Mouse (Mus musculus) spleen, embryonic (tissue): ENCODE data around the gene Aff1.

Experiments
- CTCF ChIA-PET: fragments of 350-600 bp; sonication (Branson Sonifier 250); formaldehyde crosslinking; loops from one replicate; lab custom pipeline; 2022; lab: Charles Lee

The Aff1 gene

GRCm38 (mm10) chr5:103789619-103790116 is 97.5 kb downstream of the Aff1 start:
- CTCF ChIA-PET, result no interaction called here

DNA sequence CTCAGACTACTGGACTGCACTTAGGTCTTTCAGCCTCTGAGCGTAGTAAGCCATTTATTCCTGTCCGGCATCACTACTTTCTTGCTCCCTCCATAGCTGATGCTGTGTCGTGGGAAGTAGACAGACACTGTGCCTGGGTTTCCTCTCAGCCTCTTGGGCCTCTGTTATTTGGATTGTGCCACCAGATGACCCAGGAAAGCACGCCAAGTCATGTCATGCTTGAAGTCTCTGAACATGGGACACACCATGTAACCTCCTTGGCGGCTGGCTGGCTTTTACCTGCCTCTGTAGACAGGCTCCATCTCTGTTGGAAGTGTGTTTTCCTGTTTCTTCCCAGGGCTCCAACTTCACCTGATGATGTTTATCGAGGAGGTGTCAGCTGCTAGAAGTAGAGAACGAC is 99.6 kb downstream of the Aff1 start:
- CTCF ChIA-PET, result interaction anchor here (0.7 kb wide), 1 partner anchor 92 kb away, joined by 8 read pairs; no protein-coding TSS in a partner anchor

GRCm38 (mm10) chr5:103795121-103795520 is 102.9 kb downstream of the Aff1 start:
- CTCF ChIA-PET, result interaction anchor here (0.6 kb wide), 1 partner anchor 24 kb away, joined by 3 read pairs; no protein-coding TSS in a partner anchor

DNA sequence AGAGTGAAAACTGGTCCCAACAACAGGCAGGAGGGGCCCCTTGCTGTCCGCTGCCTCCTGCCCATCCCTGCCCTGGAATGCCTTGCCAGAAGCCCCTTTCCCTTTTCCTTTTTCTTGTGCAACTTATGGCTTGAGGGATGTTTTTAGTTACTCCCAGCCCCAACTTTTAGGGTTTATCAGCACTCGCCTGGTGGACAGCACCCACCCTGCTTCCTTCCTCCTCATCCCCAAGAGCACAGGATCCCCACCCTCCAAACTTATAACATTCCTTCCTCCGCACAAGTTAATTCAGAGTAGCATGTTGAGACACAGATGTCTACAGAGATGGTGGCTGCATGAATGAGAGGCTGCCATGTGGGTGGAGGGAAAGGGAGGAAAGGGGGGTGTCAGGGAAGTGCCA is 103.9 kb downstream of the Aff1 start:
- CTCF ChIA-PET, result no interaction called here

GRCm38 (mm10) chr5:103797774-103798173 is 105.6 kb downstream of the Aff1 start:
- CTCF ChIA-PET, result no interaction called here

DNA sequence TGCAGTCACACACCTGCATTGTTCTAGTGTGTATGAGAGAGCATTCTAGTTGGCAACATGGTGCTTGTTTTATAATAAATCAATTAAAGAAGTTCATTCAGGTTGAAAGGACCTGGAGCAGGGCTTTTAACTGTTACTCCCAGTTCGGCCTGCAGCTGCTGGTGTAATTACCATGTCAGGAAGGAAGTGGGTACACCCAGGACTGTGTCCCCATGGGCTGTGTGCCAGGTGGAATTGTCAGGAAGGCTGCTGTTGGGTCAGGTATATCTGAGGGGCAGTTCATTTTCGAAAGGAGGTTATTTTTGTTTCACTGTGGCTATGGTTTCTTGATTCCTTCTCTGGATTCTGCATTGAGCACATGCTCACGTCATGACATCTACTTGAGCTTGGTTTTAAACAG is 107.3 kb downstream of the Aff1 start:
- CTCF ChIA-PET, result no interaction called here

- CTCF ChIA-PET, result no interaction called here
Observed at GRCm38 (mm10) chr5:103800009-103800408, 107.8 kb downstream of the Aff1 start.

DNA sequence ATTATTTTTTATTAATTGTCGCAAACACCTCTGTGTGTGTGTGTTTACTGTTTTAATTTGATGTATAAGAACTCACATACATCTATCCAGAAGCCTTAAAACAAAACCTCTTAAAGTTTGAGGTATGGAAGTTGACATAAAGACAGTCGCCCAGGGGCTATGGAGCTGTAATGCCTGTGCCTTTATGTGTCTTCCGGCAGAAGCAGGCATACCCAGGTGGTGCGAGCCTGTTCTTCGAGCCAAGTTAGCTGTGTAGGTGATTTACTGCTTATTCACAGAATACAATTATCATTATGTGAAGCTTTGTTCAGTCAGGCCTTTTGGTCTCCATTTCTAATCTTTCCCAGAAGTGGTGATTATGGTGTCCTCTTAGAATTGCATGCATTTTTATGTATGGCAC is 111.2 kb downstream of the Aff1 start:
- CTCF ChIA-PET, result interaction anchor here (0.6 kb wide), 2 partner anchors 21 to 36 kb away, joined by 3 to 8 read pairs; no protein-coding TSS in a partner anchor

DNA sequence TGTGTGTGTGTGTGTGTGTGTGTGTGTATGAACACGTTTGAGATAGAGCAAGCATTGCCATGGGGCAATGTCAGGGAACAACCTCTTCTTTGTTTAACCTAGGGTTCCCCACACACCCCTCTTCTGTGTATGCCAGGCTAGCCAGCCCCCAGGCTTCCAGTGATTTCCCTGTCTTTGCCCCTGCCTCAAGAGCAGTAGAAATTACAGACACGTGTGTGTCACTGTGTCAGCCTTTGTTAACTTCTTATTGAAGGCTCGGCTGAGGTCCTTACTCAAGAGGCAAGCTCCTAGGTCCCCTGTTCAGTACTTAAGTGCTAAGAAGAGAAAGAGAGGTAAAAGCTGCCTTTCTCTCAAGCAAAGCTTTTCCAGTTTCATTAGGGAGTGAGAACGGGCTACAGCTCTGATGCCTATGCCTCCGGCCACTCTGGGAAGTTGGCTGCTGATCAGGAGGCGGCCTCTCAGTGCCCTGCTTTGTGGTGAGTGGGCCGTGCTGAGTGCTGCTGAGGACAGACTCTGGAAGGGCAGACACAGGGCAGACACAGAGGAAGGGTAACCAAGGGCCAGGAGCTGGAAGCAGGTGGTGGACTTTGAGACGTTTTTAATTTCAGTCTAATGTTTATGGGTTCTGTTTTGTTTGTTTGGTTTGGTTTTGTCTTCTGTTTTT is 111.9 kb downstream of the Aff1 start:
- CTCF ChIA-PET, result no interaction called here

DNA sequence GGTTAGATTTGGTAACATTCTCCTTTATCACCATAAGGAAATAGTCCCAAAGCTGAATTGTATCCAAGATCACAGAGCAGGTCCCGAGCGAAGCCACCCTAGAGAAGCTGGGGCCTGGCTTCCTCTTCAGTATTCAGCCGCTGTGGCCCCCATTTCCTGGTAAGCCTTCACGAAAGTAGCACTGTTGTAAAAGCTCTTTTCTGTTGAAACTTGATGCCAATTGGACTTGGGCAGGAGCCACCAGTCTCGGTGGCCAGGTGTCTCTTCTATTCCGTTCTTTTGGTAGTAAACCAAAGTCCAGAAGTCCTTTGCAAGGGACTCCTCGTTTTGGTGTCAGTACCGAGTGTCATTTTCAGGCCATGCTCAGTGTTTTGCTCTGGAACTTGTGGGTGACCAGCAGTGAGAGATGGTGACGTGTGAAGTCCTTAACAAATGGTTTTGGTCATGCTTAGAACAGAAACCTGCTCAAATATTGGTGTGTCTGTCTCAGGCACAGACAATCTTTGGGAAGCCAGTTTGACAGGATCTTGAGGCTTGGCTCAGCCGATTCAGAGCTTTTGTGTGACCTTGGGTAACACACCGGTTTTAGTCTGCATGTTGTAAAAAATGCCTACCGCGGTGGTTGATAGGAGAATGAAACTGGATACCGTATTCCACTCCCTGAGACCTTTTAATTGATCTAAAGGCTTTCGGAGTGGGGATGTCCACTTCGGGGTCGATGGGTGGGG is 114.8 kb downstream of the Aff1 start:
- CTCF ChIA-PET, result no interaction called here

GRCm38 (mm10) chr5:103807637-103808312 is 115.6 kb downstream of the Aff1 start:
- CTCF ChIA-PET, result no interaction called here

GRCm38 (mm10) chr5:103809674-103810330 is 117.6 kb downstream of the Aff1 start:
- CTCF ChIA-PET, result no interaction called here

GRCm38 (mm10) chr5:103813291-103813690 is 121.1 kb downstream of the Aff1 start:
- CTCF ChIA-PET, result no interaction called here

GRCm38 (mm10) chr5:103813997-103814542 is 121.9 kb downstream of the Aff1 start:
- CTCF ChIA-PET, result no interaction called here

GRCm38 (mm10) chr5:103814551-103815248 is 122.5 kb downstream of the Aff1 start:
- CTCF ChIA-PET, result no interaction called here

GRCm38 (mm10) chr5:103815249-103815617 is 123.1 kb downstream of the Aff1 start:
- CTCF ChIA-PET, result no interaction called here

GRCm38 (mm10) chr5:103816718-103817117 is 124.5 kb downstream of the Aff1 start:
- CTCF ChIA-PET, result interaction anchor here (0.9 kb wide), 1 partner anchor 125 kb away, joined by 3 read pairs; no protein-coding TSS in a partner anchor

GRCm38 (mm10) chr5:103817754-103818153 is 125.6 kb downstream of the Aff1 start:
- CTCF ChIA-PET, result interaction anchor here (0.6 to 1.6 kb wide), 5 partner anchors 27 to 137 kb away, joined by 3 to 6 read pairs (median 4); no protein-coding TSS in a partner anchor

DNA sequence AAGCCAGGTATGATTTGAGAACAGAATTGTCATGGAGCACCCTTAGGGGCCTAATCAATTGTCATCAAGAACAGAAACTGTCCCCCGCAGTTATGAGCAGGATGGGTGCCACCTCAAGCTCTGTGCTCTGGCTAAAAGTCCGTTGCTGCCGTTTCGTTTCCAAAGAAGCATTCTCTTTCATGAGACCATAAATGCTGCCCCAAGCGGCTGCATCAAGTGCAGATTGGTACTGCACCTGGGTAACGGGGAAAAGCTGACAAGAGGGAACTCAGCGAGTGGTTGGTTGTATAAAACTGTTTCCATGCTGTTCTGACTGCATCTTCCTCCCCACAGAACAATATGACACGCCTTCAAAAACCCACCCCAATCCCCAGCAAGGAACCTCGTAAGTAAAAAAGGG is 126.4 kb downstream of the Aff1 start:
- CTCF ChIA-PET, result interaction anchor here (0.5 to 1.6 kb wide), 5 partner anchors 11 to 138 kb away, joined by 3 to 4 read pairs (median 3); partner anchors contain the start of gene Aff1

- CTCF ChIA-PET, result interaction anchor here (1.0 kb wide), 1 partner anchor 53 kb away, joined by 3 read pairs; no protein-coding TSS in a partner anchor
Observed at GRCm38 (mm10) chr5:103819674-103820073, 127.5 kb downstream of the Aff1 start.
